Mouse (Mus musculus) frontal cortex, postnatal 14 days (tissue): Measurements from ENCODE around the gene Ppp2r3a.

Source experiments
- DNase-seq, 2 experiments: peaks; one replicate each; pipeline ENCODE4 v3.0.0; 2022; ENCODE audit warnings: low spot score in 2 of 2

Gene Ppp2r3a

GRCm38 (mm10) chr9:101159431-101159830, 92.2 kb downstream of the Ppp2r3a start:
- DNase-seq = no peak

- DNase-seq = no peak
Measured at GRCm38 (mm10) chr9:101152872-101153271, 98.7 kb downstream of the Ppp2r3a start.

GRCm38 (mm10) chr9:101143635-101144034, 108.0 kb downstream of the Ppp2r3a start:
- no peak for DNase-seq

- no peak for DNase-seq
Measured at GRCm38 (mm10) chr9:101114182-101114884, 137.3 kb downstream of the Ppp2r3a start.

- DNase-seq = no peak
Measured at GRCm38 (mm10) chr9:101113317-101113716, 138.3 kb downstream of the Ppp2r3a start.

- no peak for DNase-seq
Measured at GRCm38 (mm10) chr9:101110013-101110412, 141.6 kb downstream of the Ppp2r3a start.

GRCm38 (mm10) chr9:101107386-101107785, 144.2 kb downstream of the Ppp2r3a start:
- no peak for DNase-seq

- no peak for DNase-seq
Measured at GRCm38 (mm10) chr9:101105735-101106134, 145.9 kb downstream of the Ppp2r3a start.

GRCm38 (mm10) chr9:101104931-101105330, 146.7 kb downstream of the Ppp2r3a start:
- DNase-seq = no peak

GRCm38 (mm10) chr9:101102288-101102687, 149.3 kb downstream of the Ppp2r3a start:
- no peak for DNase-seq

GRCm38 (mm10) chr9:101101547-101101946, 150.0 kb downstream of the Ppp2r3a start:
- DNase-seq = no peak

- DNase-seq = no peak
Measured at GRCm38 (mm10) chr9:101100163-101100562, 151.4 kb downstream of the Ppp2r3a start.

GRCm38 (mm10) chr9:101099445-101099844, 152.2 kb downstream of the Ppp2r3a start:
- DNase-seq = no peak

GRCm38 (mm10) chr9:101097542-101097941, 154.1 kb downstream of the Ppp2r3a start:
- DNase-seq = no peak

GRCm38 (mm10) chr9:101096461-101096860, 155.1 kb downstream of the Ppp2r3a start:
- no peak for DNase-seq

GRCm38 (mm10) chr9:101095425-101095824, 156.2 kb downstream of the Ppp2r3a start:
- no peak for DNase-seq

- DNase-seq = no peak
Measured at GRCm38 (mm10) chr9:101083728-101084127, 167.9 kb downstream of the Ppp2r3a start.

GRCm38 (mm10) chr9:101080046-101080685, 171.4 kb downstream of the Ppp2r3a start:
- DNase-seq = no peak

GRCm38 (mm10) chr9:101078579-101078978, 173.0 kb downstream of the Ppp2r3a start:
- DNase-seq = no peak

GRCm38 (mm10) chr9:101077486-101077885, 174.1 kb downstream of the Ppp2r3a start:
- DNase-seq = no peak

GRCm38 (mm10) chr9:101076095-101076875, 175.3 kb downstream of the Ppp2r3a start:
- DNase-seq = no peak

- DNase-seq = no peak
Measured at GRCm38 (mm10) chr9:101075694-101076093, 175.9 kb downstream of the Ppp2r3a start.
